Mouse (Mus musculus): ENCODE data around the gene Rap2a. TPM values are rescaled to one million over a fixed set of nuclear protein-coding genes. Genes with fewer than 3 reads are reported as not detected.

The Rap2a gene
- polyA plus RNA-seq, 1 experiment from 2014 or later: 3.6 TPM

GRCm38 (mm10) chr14:120504928-120505461 is 26.8 kb downstream of the Rap2a start:
- Histone ChIP-seq H3K9me3 (replicated peaks; ENCODE audit: control insufficient read depth, low read length) (no peaks in the 10 kb centered on the region), H3K36me3 (ENCODE audit: control insufficient read depth, insufficient read depth) (0 out of 2 replicates have a peak, but pooled peaks cover 5% of the 10 kb centered on the region), H3K4me2 (ENCODE audit: low read depth, low read length) (no peak overlapping the region), H3K9ac (ENCODE audit: low read length) (no peak overlapping the region), H3K4me3 (ENCODE audit: low read length) (no peak overlapping the region), H3K27ac (ENCODE audit: low read length) (no peak overlapping the region), H3K4me1 (ENCODE audit: control insufficient read depth, insufficient read depth, low read length) (peaks cover 8% of the 10 kb centered on the region), H3K27me3 (ENCODE audit: control insufficient read depth, insufficient read depth, low read length) (no peaks in the 10 kb centered on the region)
- no peak for ATAC-seq (replicated peaks; ENCODE audit: extremely low read depth, insufficient read depth, low FRiP score)
- 79% methylated on average over 18 of the region's 18 CpGs for WGBS

GRCm38 (mm10) chr14:120505918-120506317 is 27.7 kb downstream of the Rap2a start:
- Histone ChIP-seq H3K36me3 (ENCODE audit: control insufficient read depth, insufficient read depth) (0 out of 2 replicates have a peak, but pooled peaks cover 5% of the 10 kb centered on the region), H3K27me3 (ENCODE audit: control insufficient read depth, insufficient read depth, low read length) (no peaks in the 10 kb centered on the region), H3K27ac (ENCODE audit: low read length) (no peak overlapping the region), H3K9me3 (replicated peaks; ENCODE audit: control insufficient read depth, low read length) (no peaks in the 10 kb centered on the region), H3K9ac (ENCODE audit: low read length) (no peak overlapping the region), H3K4me1 (ENCODE audit: control insufficient read depth, insufficient read depth, low read length) (peaks cover 8% of the 10 kb centered on the region), H3K4me2 (ENCODE audit: low read depth, low read length) (no peak overlapping the region), H3K4me3 (ENCODE audit: low read length) (no peak overlapping the region)
- 86% methylated on average over 6 of the region's 6 CpGs for WGBS
- ATAC-seq (replicated peaks; ENCODE audit: extremely low read depth, insufficient read depth, low FRiP score): no peak

DNA sequence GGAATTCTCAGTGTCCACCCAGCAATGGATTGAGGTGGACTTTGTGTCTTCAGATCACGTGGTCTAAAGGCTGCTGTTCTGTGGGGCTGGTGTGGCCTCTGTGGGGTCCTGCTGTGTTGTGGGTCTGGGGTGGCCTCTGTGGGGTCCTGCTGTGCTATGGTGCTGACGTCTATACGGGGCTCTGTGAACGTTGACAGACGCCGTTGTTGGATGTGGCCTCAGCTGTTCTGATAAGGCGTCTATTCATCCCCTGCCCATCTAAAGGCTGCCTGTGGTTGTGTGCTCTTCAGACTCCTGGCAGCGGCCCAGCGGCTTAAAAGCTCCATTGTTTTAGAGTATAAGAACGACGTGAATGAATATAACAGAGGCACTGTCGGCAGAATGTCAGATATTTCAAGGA is 29.3 kb downstream of the Rap2a start:
- no peak overlapping the region for H3K9ac ChIP-seq (ENCODE audit: low read length)
- 19% methylated on average over 12 of the region's 12 CpGs for WGBS
- H3K4me3 ChIP-seq (ENCODE audit: low read length): no peak overlapping the region
- no peaks in the 10 kb centered on the region for H3K27me3 ChIP-seq (ENCODE audit: control insufficient read depth, insufficient read depth, low read length)
- H3K36me3 ChIP-seq (ENCODE audit: control insufficient read depth, insufficient read depth): 0 out of 2 replicates have a peak, but pooled peaks cover 5% of the 10 kb centered on the region
- H3K27ac ChIP-seq (ENCODE audit: low read length): no peak overlapping the region
- peak overlapping the region; percentile 42 for H3K4me2 ChIP-seq (ENCODE audit: low read depth, low read length)
- H3K4me1 ChIP-seq (ENCODE audit: control insufficient read depth, insufficient read depth, low read length): peaks cover 8% of the 10 kb centered on the region
- ATAC-seq (replicated peaks; ENCODE audit: extremely low read depth, insufficient read depth, low FRiP score): peak; percentile 65; the same call in 1 of the 2 replicates
- H3K9me3 ChIP-seq (replicated peaks; ENCODE audit: control insufficient read depth, low read length): no peaks in the 10 kb centered on the region

DNA sequence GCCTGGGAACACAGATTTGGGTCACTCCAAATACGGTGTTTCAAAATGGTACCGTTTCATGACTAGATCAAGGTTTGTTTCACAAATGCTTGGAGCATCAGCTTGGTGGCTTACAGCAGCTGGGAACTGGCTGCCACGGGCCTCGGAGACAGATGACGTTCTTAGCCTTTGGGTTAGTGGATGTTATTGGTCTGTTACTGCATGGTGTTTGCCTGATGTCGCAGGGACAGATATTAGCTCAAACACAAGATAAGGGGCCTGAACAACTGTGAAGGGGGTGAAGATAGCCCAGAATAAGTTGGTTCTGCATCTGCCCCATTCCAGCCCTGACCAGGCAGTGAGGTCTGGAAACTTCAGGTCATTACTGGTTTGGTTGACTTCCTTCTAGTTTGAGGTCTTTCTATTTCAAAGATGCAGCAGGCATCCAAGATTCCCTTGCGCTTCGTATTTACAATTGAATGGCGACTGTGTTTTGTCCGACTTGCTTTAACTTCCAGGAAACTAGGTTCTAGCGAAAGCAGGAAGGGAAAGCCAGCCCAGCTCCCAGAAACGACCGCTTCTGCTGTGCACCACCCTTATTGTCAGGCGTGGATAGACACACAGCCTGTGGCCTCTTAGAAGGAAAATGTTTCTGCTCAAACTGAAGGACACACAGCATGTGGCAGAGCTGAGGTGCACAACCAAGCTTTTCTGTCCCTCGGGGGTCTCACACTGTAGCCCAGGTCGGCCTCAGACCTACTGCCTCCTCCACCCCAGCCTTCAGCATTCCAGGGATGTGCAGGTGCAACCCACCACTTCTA is 30.5 kb downstream of the Rap2a start:
- Histone ChIP-seq H3K4me3 (ENCODE audit: low read length) (no peak overlapping the region), H3K27me3 (ENCODE audit: control insufficient read depth, insufficient read depth, low read length) (no peaks in the 10 kb centered on the region), H3K9ac (ENCODE audit: low read length) (no peak overlapping the region), H3K4me2 (ENCODE audit: low read depth, low read length) (no peak overlapping the region), H3K9me3 (replicated peaks; ENCODE audit: control insufficient read depth, low read length) (no peaks in the 10 kb centered on the region), H3K27ac (ENCODE audit: low read length) (no peak overlapping the region), H3K4me1 (ENCODE audit: control insufficient read depth, insufficient read depth, low read length) (peaks cover 8% of the 10 kb centered on the region), H3K36me3 (ENCODE audit: control insufficient read depth, insufficient read depth) (0 out of 2 replicates have a peak, but pooled peaks cover 5% of the 10 kb centered on the region)
- no peak for ATAC-seq (replicated peaks; ENCODE audit: extremely low read depth, insufficient read depth, low FRiP score)
- WGBS: 79% methylated on average over 16 of the region's 16 CpGs

- H3K4me1 ChIP-seq (ENCODE audit: control insufficient read depth, insufficient read depth, low read length): peaks cover 8% of the 10 kb centered on the region
- H3K9ac ChIP-seq (ENCODE audit: low read length): no peak overlapping the region
- no peak for ATAC-seq (replicated peaks; ENCODE audit: extremely low read depth, insufficient read depth, low FRiP score)
- H3K4me2 ChIP-seq (ENCODE audit: low read depth, low read length): no peak overlapping the region
- H3K36me3 ChIP-seq (ENCODE audit: control insufficient read depth, insufficient read depth): 0 out of 2 replicates have a peak, but pooled peaks cover 2% of the 10 kb centered on the region
- H3K27ac ChIP-seq (ENCODE audit: low read length): no peak overlapping the region
- no peaks in the 10 kb centered on the region for H3K27me3 ChIP-seq (ENCODE audit: control insufficient read depth, insufficient read depth, low read length)
- 84% methylated on average over 5 of the region's 5 CpGs for WGBS
- H3K4me3 ChIP-seq (ENCODE audit: low read length): no peak overlapping the region
- H3K9me3 ChIP-seq (replicated peaks; ENCODE audit: control insufficient read depth, low read length): no peaks in the 10 kb centered on the region
These were observed 31.1 kb downstream of the Rap2a start for GRCm38 (mm10) chr14:120509366-120509640.

DNA sequence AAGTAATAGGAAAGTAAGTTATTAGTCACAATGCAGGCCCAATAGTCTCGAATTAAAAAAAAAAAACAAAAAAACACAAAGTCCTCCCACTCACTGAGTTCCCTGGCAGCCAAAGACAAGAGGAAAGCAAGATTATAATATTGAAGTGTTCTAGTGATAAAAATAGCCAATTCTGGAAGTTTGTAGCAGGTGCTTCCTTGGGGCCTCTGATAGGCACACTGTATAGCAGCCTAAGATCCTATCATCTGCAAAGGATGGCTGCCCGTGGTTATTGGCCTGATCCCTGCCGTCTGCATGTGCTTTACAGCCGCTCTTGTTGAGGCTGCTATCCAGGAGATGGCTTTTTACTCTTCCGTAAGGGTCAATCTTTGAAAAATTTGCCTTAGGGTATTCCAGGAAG is 33.6 kb downstream of the Rap2a start:
- Histone ChIP-seq H3K4me2 (ENCODE audit: low read depth, low read length) (no peak overlapping the region), H3K27ac (ENCODE audit: low read length) (no peak overlapping the region), H3K4me1 (ENCODE audit: control insufficient read depth, insufficient read depth, low read length) (peaks cover 8% of the 10 kb centered on the region), H3K36me3 (ENCODE audit: control insufficient read depth, insufficient read depth) (no peaks in the 10 kb centered on the region), H3K9me3 (replicated peaks; ENCODE audit: control insufficient read depth, low read length) (no peaks in the 10 kb centered on the region), H3K4me3 (ENCODE audit: low read length) (no peak overlapping the region), H3K9ac (ENCODE audit: low read length) (no peak overlapping the region), H3K27me3 (ENCODE audit: control insufficient read depth, insufficient read depth, low read length) (no peaks in the 10 kb centered on the region)
- no peak for ATAC-seq (replicated peaks; ENCODE audit: extremely low read depth, insufficient read depth, low FRiP score)
- 62% methylated on average over 5 of the region's 5 CpGs for WGBS

DNA sequence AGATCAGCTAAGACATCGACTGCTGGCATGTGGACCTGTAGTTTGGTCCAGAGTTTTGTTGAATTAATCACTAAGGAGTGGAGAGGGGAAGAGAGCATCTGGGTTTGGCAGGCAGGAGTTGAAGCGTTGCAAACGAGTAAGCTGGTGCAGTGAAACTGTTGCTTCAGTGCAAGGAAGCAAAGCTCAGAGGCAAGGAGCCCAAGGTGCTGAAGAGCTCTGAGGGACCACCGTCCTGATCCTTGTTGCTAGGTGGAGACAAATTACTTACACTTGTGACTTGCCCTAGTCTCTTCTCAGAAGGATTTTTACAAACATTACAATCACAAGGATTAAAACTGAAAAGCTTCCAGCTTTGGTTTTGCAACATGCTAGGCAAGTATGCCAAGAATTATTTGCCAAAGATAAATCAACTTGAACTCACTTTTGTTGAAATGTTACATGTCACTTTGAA is 36.6 kb downstream of the Rap2a start:
- ATAC-seq (replicated peaks; ENCODE audit: extremely low read depth, insufficient read depth, low FRiP score): no peak
- H3K27ac ChIP-seq (ENCODE audit: low read length): no peak overlapping the region
- H3K36me3 ChIP-seq (ENCODE audit: control insufficient read depth, insufficient read depth): no peaks in the 10 kb centered on the region
- H3K9me3 ChIP-seq (replicated peaks; ENCODE audit: control insufficient read depth, low read length): no peaks in the 10 kb centered on the region
- WGBS: 46% methylated on average over 4 of the region's 4 CpGs
- no peak overlapping the region for H3K4me2 ChIP-seq (ENCODE audit: low read depth, low read length)
- no peaks in the 10 kb centered on the region for H3K27me3 ChIP-seq (ENCODE audit: control insufficient read depth, insufficient read depth, low read length)
- H3K4me1 ChIP-seq (ENCODE audit: control insufficient read depth, insufficient read depth, low read length): no peaks in the 10 kb centered on the region
- H3K4me3 ChIP-seq (ENCODE audit: low read length): no peak overlapping the region
- H3K9ac ChIP-seq (ENCODE audit: low read length): no peak overlapping the region

GRCm38 (mm10) chr14:120515376-120515775 is 37.1 kb downstream of the Rap2a start:
- H3K27ac ChIP-seq (ENCODE audit: low read length): no peak overlapping the region
- H3K9ac ChIP-seq (ENCODE audit: low read length): no peak overlapping the region
- WGBS: 65% methylated on average over 1 of the region's 1 CpGs
- H3K4me1 ChIP-seq (ENCODE audit: control insufficient read depth, insufficient read depth, low read length): no peaks in the 10 kb centered on the region
- no peak for ATAC-seq (replicated peaks; ENCODE audit: extremely low read depth, insufficient read depth, low FRiP score)
- H3K4me2 ChIP-seq (ENCODE audit: low read depth, low read length): no peak overlapping the region
- no peak overlapping the region for H3K4me3 ChIP-seq (ENCODE audit: low read length)
- H3K27me3 ChIP-seq (ENCODE audit: control insufficient read depth, insufficient read depth, low read length): no peaks in the 10 kb centered on the region
- H3K36me3 ChIP-seq (ENCODE audit: control insufficient read depth, insufficient read depth): no peaks in the 10 kb centered on the region
- H3K9me3 ChIP-seq (replicated peaks; ENCODE audit: control insufficient read depth, low read length): no peaks in the 10 kb centered on the region

DNA sequence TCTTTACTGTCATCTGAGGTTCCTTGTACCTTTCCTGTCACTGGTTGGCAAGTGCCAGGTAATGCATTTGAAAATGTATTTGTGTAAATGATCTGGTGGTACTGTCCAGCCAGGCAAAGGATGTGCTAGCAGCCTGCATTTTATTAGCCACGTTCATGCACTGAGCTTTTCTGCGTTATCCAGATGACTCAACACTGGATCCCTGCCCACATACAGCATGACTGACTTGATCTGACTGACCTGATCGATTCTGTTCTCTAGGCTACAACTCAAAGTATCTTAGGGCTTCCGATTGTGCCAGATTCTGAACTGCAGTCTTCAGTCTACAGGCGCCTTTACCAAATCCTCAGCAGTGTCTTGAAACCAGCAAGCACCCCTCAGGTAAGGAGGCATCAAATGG is 40.5 kb downstream of the Rap2a start:
- no peak overlapping the region for H3K9ac ChIP-seq (ENCODE audit: low read length)
- no peak overlapping the region for H3K27ac ChIP-seq (ENCODE audit: low read length)
- no peaks in the 10 kb centered on the region for H3K27me3 ChIP-seq (ENCODE audit: control insufficient read depth, insufficient read depth, low read length)
- no peaks in the 10 kb centered on the region for H3K36me3 ChIP-seq (ENCODE audit: control insufficient read depth, insufficient read depth)
- no peak overlapping the region for H3K4me3 ChIP-seq (ENCODE audit: low read length)
- no peak for ATAC-seq (replicated peaks; ENCODE audit: extremely low read depth, insufficient read depth, low FRiP score)
- no peaks in the 10 kb centered on the region for H3K4me1 ChIP-seq (ENCODE audit: control insufficient read depth, insufficient read depth, low read length)
- no peak overlapping the region for H3K4me2 ChIP-seq (ENCODE audit: low read depth, low read length)
- WGBS: 74% methylated on average over 5 of the region's 5 CpGs
- H3K9me3 ChIP-seq (replicated peaks; ENCODE audit: control insufficient read depth, low read length): no peaks in the 10 kb centered on the region
